Mouse (Mus musculus) G1E (cell line): ENCODE measurements around the gene Arhgap24. TPM values are rescaled to one million over a fixed set of nuclear protein-coding genes. Genes with fewer than 3 reads are reported as not detected.
A peak's percentile ranks its signal among the peaks of the same experiment; 100 is the strongest.

ENCODE experiments used
- ATAC-seq: 2 replicates; pipeline ENCODE4 v1.8.0; 2016; ENCODE audit warnings: mild to moderate bottlenecking; ENCODE audit not compliant: insufficient number of reproducible peaks, poor library complexity, low FRiP score, severe bottlenecking; ENCODE audit errors: extremely low read depth
- DNase-seq: peaks from one replicate; pipeline ENCODE4 v3.0.0; 2012; ENCODE audit warnings: low spot score
- H3K27me3 ChIP-seq: 2 replicates; pipeline ENCODE4 v1.6.1; 2012; ENCODE audit warnings: mild to moderate bottlenecking, low read length, inconsistent platforms; ENCODE audit not compliant: insufficient read depth
- H3K36me3 ChIP-seq: replicated peaks from 2 replicates; pipeline ENCODE3; 2012; ENCODE audit warnings: mild to moderate bottlenecking, inconsistent platforms
- H3K4me1 ChIP-seq: 2 replicates; pipeline ENCODE4 v1.6.1; 2012; ENCODE audit warnings: low read depth, low read length, inconsistent platforms, mixed read lengths; ENCODE audit not compliant: insufficient read depth
- H3K4me3 ChIP-seq: 2 replicates; pipeline ENCODE4 v1.5.1; 2012; ENCODE audit warnings: low read depth, mild to moderate bottlenecking, inconsistent platforms, low read length, moderate library complexity, mixed read lengths
- H3K9me3 ChIP-seq: replicated peaks from 2 replicates; pipeline ENCODE4 v1.6.1; 2012; ENCODE audit warnings: inconsistent platforms
- CTCF ChIP-seq: IDR thresholded peaks from 2 replicates; pipeline ENCODE4 v1.5.1; 2012; ENCODE audit warnings: low read depth, low read length, inconsistent platforms, mixed read lengths
- GATA1 ChIP-seq: IDR thresholded peaks from 2 replicates; pipeline ENCODE4 v1.6.1; 2012; ENCODE audit warnings: borderline replicate concordance, low read length, inconsistent platforms, mixed read lengths
- GATA2 ChIP-seq: IDR thresholded peaks from 2 replicates; pipeline ENCODE4 v1.6.1; 2012; ENCODE audit warnings: low read depth, low read length, inconsistent platforms, borderline replicate concordance
- POLR2AphosphoS5 ChIP-seq: IDR thresholded peaks from 2 replicates; pipeline ENCODE4 v1.6.1; 2012; ENCODE audit warnings: low read depth, low read length, inconsistent platforms; ENCODE audit not compliant: insufficient replicate concordance
- TAL1 ChIP-seq: conservative IDR thresholded peaks from 2 replicates; pipeline ENCODE4 v1.6.1; 2012; ENCODE audit warnings: low read depth, low read length, inconsistent platforms, mixed read lengths
- polyA plus RNA-seq: library from polyadenylated mRNA; stranded (reverse); fragments of >175 nt; gene quantifications from 2 replicates; pipeline ENCODE4 v1.2.3, GENCODE M21; 2012
- total RNA-seq, 2 experiments: library from RNA; stranded (forward) in 1 of 2; stranded (reverse) in 1 of 2; fragments of 200-1000 nt in 1 of 2; fragments of >200 nt in 1 of 2; fragmentation: Nextera tagmentation in 1 of 2; gene quantifications; 2 replicates each; pipeline ENCODE4 v1.2.3; 2014 to 2017

Arhgap24 gene
- total and polyA plus RNA-seq, 3 experiments: 0.22 TPM; not detected in 2

DNA sequence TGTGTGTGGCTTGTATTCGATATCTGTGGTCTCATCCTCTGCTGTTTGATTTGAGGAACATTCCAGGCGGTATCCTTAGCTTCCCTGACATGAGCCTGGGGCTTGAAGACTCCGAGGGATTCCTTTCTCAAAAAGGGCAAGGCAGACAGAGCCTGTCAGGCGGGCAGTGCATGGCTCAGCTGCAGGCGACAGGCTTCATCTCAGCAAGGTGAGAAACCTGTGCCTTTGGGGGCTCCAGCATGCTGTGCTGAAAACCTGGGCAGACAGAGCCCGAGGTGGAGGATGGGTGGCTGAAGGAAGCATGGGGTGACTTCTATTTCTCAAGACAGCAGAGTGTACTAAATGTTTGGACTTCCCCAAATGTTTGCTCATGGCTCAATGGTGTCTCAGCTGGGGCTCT lies 13.6 kb downstream of the Arhgap24 start:
- TF ChIP-seq POLR2AphosphoS5 (no peak), GATA2 (no peak)
- no peak for DNase-seq
- no peak for ATAC-seq

DNA sequence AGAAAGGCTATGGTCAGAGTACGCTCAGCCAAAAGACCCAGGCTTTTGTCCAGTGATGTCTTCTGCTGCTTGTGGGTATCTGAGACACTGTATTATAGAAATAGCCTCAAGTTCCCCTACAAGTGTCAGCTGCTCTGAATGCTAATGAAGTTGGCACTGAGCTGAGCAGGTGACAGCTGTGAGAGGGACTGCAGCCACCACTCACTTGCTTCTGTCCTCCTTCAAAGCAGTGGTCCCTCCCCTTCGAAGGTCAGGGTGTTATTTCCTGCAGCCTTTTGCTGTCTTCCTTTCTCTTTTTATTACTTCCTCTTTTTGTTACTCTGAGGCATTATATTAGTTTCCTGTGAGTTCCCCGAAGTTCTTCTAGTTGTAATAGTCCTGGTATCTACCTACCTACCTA lies 16.0 kb downstream of the Arhgap24 start:
- 0 out of 2 replicates have a peak, but pooled peaks have one; percentile 8 for ATAC-seq
- TF ChIP-seq POLR2AphosphoS5: no peak
- no peak for TF ChIP-seq GATA2
- TF ChIP-seq TAL1: no peak
- no peak for TF ChIP-seq GATA1
- TF ChIP-seq CTCF: no peak
- Histone ChIP-seq H3K4me1 (no peaks in the 10 kb centered on the region), H3K9me3 (peaks cover 51% of the 10 kb centered on the region), H3K4me3 (no peak overlapping the region), H3K36me3 (no peaks in the 10 kb centered on the region), H3K27me3 (no peaks in the 10 kb centered on the region)
- DNase-seq: no peak

More for the DNA sequence above, 13.6 kb downstream of the Arhgap24 start:
- H3K4me3 ChIP-seq: no peak overlapping the region
- H3K4me1 ChIP-seq: no peaks in the 10 kb centered on the region
- H3K27me3 ChIP-seq: no peaks in the 10 kb centered on the region
- peaks cover 39% of the 10 kb centered on the region for H3K9me3 ChIP-seq
- H3K36me3 ChIP-seq: no peaks in the 10 kb centered on the region

GRCm38 (mm10) chr5:102498747-102499146 lies 17.6 kb downstream of the Arhgap24 start:
- Histone ChIP-seq H3K4me1 (no peaks in the 10 kb centered on the region), H3K27me3 (no peaks in the 10 kb centered on the region), H3K9me3 (peaks cover 47% of the 10 kb centered on the region), H3K4me3 (no peak overlapping the region), H3K36me3 (no peaks in the 10 kb centered on the region)
- no peak for ATAC-seq
- TF ChIP-seq POLR2AphosphoS5 (no peak), TAL1 (no peak)
- no peak for DNase-seq

- TF ChIP-seq GATA1 (no peak), GATA2 (no peak), TAL1 (no peak), CTCF (no peak), POLR2AphosphoS5 (no peak)
- no peak for ATAC-seq
- Histone ChIP-seq H3K27me3 (no peaks in the 10 kb centered on the region), H3K9me3 (peaks cover 51% of the 10 kb centered on the region), H3K36me3 (no peaks in the 10 kb centered on the region), H3K4me1 (no peaks in the 10 kb centered on the region), H3K4me3 (no peak overlapping the region)
- DNase-seq: no peak
Observed at GRCm38 (mm10) chr5:102502333-102502732, 21.1 kb downstream of the Arhgap24 start.

DNA sequence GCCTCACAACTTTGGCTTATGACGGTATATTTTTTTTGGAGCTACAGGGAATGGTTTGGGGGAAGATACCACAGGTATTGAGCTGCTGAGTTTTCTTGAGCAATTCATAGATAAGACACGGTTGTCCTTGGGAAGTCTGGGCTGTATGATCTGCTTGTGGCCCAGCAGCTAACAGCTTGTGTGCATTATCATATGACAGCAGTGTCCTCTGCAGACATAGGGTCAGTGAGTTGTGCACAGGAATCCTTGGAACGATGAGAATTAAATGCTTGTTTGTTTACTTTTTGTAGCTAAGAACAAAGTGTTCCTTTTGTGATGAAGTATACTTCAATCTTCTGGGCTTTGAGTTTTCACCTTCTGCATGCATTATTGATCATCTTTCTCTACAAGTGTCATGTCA lies 21.9 kb downstream of the Arhgap24 start:
- DNase-seq (no peak), ATAC-seq (no peak)
- no peaks in the 10 kb centered on the region for H3K27me3 ChIP-seq
- H3K36me3 ChIP-seq: no peaks in the 10 kb centered on the region
- no peak overlapping the region for H3K4me3 ChIP-seq
- H3K4me1 ChIP-seq: no peaks in the 10 kb centered on the region
- peaks cover 53% of the 10 kb centered on the region for H3K9me3 ChIP-seq
- TF ChIP-seq GATA2 (no peak), CTCF (no peak), GATA1 (no peak), POLR2AphosphoS5 (no peak), TAL1 (no peak)

GRCm38 (mm10) chr5:102503868-102504267 lies 22.7 kb downstream of the Arhgap24 start:
- TF ChIP-seq GATA1 (no peak), POLR2AphosphoS5 (no peak), TAL1 (no peak), CTCF (no peak), GATA2 (no peak)
- no peak for ATAC-seq
- no peak for DNase-seq

GRCm38 (mm10) chr5:102504557-102504956 lies 23.4 kb downstream of the Arhgap24 start:
- H3K4me1 ChIP-seq: no peaks in the 10 kb centered on the region
- H3K4me3 ChIP-seq: no peak overlapping the region
- H3K27me3 ChIP-seq: no peaks in the 10 kb centered on the region
- TF ChIP-seq TAL1 (no peak), CTCF (no peak), POLR2AphosphoS5 (no peak), GATA1 (no peak), GATA2 (no peak)
- ATAC-seq (no peak), DNase-seq (no peak)
- no peaks in the 10 kb centered on the region for H3K36me3 ChIP-seq
- peaks cover 50% of the 10 kb centered on the region for H3K9me3 ChIP-seq

More at GRCm38 (mm10) chr5:102503868-102504267, 22.7 kb downstream of the Arhgap24 start:
- Histone ChIP-seq H3K4me3 (no peak overlapping the region), H3K36me3 (no peaks in the 10 kb centered on the region), H3K27me3 (no peaks in the 10 kb centered on the region), H3K4me1 (no peaks in the 10 kb centered on the region), H3K9me3 (peaks cover 52% of the 10 kb centered on the region)
